Mouse (Mus musculus): Measurements from ENCODE around the gene 1520401A03Rik.

GRCm38 (mm10) chr17:23771284-23772218 is 49.0 kb upstream of the 1520401A03Rik start, which contains the start of gene Flywch1:
- TF ChIP-seq CTCF (IDR thresholded peaks at IDR 0.05; ENCODE audit: low read depth, low read length) (no peak), POLR2AphosphoS5 (IDR thresholded peaks at IDR 0.05; ENCODE audit: insufficient replicate concordance, low read depth, low read length) (no peak), GATA2 (IDR thresholded peaks at IDR 0.05; ENCODE audit: borderline replicate concordance, low read depth, low read length) (no peak), GATA1 (IDR thresholded peaks at IDR 0.05; ENCODE audit: borderline replicate concordance, low read length) (no peak)

Measured in G1E (cell line).